Mouse (Mus musculus) layer of hippocampus, adult 8-10 months (tissue): ENCODE measurements around the gene Pdzrn4. TPM values are rescaled to one million over a fixed set of nuclear protein-coding genes. Genes with fewer than 3 reads are reported as not detected.

Source experiments
- DNase-seq, 2 experiments: peaks; one replicate each; pipeline ENCODE4 v3.0.0; 2022; ENCODE audit warnings: low spot score in 2 of 2
- total RNA-seq, 4 experiments: library from RNA; stranded (reverse); gene quantifications; 2 replicates each; pipeline ENCODE4 v1.2.4; 2022

The Pdzrn4 gene
- total RNA-seq, 4 experiments from 2014 or later: 6.7 to 9.2 (median 7.3) TPM

DNA sequence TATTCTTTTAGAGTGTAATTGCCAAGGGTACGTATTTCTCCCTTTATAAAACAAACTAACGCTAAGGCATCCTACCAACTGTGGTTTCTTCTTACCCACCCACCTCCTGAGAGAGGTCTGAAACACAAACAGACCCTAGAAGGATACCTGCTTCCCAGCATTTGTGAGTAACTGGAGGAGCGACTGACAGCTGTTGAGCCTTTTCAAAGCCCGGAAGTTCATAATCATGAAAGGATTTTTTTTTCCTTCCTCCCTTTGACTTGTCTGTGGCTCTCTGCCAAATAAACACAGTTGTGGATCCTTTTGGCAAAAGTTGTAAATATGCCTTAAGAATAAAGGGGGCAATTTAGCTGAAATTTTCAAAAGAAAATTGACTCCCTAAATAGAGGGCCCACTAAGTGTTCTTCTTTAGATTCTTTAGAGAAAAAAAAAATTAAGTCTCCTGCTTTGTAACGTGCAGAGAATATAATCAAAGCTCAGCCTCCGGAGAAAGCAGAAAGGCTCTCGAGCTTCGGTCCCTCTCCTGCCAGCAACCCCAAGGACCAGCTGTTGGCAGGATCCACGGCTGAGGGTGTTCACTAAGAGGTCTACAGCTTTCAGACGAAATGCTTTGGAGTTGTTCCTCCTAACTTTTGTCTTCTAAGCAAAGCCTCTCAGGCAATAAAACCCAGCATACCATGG lies 299.7 kb downstream of the Pdzrn4 start:
- DNase-seq: no peak

DNA sequence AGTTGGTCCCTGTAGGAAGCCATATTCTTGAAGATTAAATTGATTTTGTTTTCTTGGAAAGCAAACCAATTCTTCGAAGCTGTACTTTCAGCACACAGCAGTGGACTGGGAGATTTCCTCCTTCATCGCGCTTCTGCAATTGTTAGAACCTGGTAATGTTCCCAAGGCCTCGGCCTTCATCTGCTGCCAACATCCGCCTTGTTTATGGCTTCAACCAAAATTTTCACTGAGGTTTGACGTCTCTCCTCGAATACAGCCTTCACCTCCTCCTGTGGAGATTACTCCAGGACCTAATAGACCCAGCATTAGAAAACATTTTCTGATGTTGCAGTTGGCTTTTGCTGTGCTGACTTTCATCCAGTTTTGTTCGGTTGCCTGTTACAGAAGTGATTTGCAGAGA lies 307.5 kb downstream of the Pdzrn4 start:
- DNase-seq: no peak

DNA sequence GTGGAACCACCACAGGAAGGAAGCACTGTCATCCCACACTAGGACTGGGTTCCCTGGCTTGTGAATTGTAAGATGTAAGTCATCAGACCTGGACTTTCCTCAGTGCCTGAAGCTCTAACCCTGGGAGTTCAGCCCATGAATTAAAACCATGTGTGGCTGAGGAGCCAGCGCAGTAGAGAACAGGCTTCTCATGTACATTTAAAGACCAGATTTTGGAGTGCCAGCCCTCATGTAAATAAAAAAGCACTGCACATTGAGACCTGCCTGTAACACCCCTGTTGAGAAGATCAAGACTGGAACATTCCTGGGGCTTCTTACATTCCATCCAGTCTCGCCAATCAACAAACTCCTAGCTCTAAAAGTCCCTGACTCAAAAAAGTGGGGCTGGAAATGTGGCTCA lies 342.0 kb downstream of the Pdzrn4 start:
- no peak for DNase-seq

DNA sequence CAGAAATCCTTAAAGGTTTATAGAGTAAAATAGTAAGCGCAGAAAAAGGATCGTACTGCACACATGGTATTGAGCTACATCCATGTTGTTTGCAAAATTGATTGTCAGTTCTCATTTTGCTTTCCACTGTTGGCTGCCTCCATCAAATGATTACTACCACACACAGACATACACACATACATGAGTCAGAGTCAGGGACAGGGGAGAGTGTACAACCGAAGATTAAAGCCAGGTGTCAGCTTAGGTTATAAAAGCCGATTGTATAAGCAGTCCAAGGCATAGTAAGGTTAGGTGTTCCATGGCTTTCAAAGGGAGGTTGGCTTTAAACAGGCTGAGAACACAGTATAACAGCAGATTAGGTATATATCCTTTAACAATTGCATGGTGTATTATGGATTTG lies 343.2 kb downstream of the Pdzrn4 start:
- no peak for DNase-seq

DNA sequence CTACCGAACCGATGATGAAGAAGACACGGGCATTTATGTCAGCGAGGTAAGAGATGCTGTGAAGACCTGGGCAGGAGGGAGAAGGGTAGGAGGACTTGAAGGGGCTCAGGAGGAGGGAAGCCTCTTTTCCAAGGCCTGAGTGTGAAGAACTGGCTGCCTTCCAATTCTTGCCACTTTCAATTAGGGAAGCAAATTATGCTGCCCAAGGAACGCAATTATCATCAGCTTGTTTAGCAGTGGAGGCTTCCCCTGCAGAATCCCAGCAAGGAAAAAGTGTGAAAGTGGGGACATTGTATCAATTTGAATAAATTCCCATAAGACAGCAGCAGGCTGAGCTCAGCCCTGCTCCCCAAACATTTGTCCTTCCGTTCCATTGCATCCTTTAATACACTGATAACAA lies 346.9 kb downstream of the Pdzrn4 start:
- no peak for DNase-seq

DNA sequence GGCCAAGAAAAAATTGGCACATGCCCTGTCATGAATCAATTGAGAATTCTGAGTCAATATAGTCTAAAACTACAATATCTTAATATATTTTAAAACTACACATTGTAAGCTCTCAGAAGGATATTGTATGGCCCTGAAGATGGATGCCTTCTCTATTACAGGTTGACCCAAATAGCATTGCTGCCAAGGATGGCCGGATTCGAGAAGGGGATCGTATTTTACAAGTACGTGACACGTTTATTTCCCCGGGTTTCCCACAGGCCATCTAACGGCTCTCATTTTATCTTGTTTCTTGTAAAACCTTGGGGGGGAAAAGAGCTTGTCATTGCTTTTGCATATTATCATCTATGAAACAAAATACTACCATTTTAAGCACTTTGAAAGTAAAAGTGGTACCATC lies 349.4 kb downstream of the Pdzrn4 start:
- DNase-seq: no peak

DNA sequence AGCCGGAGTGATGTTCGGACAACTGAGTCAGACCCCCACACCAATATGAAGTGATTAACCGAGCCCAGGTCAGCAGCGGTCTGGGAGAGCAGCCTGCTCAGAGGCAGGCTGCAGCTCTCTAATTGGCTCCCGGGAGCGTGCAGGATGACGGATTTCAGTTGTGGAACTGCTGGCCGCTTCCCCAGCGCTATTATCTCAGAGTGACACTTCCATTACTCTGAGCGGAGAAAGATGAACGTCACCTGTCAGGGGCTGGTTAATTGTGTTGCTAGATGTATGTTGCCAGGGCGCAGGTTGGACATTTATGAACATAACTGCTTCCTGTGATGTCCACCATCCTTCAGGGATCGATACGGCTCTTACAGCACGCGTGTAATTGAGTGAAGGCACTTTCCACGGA lies 355.5 kb downstream of the Pdzrn4 start:
- DNase-seq: no peak

DNA sequence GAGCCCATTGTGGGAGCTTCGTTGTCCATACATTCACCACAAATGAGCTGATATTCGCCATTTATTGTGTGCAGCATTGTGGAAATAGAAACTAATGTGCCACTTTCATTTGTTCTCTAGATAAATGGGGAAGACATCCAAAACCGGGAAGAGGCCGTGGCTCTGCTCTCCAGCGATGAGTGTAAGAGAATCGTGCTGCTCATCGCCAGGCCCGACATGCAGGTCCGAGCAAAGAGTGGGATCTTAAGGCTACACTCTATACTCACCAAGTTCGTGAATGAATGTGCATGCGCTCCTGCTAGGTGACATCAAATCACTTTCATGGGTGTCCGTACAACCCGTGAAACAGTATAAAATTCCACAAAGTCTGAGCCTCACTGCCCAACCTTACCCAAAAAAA lies 355.9 kb downstream of the Pdzrn4 start:
- DNase-seq: no peak

DNA sequence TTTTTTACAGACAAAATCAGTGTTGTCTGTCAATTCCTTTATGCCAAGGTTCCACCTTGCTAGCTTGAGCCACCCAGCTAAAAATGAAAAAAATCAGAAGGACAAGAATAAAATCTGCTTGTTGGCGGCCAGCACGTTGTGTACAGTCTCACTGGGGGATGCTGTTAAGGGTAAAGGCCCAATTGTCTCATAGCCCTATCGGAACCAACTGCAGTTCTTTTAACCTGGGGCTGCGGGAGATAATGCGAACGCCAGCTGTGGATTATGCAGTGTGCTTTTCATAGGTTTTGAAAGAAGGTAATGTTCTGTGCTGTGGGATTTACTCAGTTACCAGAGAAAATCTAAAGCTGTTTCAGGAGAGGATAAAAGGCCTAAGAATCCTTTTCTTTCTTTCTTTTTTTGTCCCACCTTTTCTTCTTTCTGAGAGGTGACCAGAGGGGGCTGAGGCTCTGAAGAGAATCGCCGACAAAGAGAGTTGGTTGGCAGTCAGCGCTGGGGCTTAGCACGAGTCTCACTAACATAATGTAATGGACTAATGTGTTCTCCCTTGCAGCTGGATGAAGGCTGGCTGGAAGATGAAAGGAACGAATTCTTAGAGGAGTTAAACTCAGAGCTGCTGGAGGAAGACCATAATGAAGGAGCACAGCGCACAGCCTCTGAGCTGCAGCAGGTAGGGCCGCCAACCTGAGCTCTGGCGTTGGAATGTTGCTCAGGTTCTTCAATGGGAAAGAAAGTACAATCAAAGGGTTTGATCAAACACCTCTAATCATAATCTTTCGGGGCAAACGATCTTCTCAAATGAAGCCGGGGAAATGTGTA lies 360.6 kb downstream of the Pdzrn4 start:
- DNase-seq: no peak

DNA sequence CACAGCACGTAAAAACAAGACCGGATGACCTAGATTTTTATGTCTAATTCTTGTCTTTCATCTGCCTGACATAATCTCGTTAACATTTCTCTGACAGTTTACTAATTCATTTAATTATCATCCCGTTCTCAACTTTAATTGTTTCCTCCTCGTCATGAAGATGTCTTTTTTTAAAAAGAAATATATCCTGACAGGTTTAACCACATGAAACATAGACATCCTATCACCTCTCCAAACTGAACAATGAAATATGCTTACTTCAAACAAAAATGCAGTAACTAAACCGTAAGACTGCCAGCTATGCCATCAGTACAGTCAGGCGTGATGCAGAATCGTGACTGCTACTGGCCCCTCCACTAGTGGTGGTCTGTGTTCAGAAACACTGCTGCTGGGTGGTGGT lies 362.3 kb downstream of the Pdzrn4 start:
- DNase-seq: no peak

DNA sequence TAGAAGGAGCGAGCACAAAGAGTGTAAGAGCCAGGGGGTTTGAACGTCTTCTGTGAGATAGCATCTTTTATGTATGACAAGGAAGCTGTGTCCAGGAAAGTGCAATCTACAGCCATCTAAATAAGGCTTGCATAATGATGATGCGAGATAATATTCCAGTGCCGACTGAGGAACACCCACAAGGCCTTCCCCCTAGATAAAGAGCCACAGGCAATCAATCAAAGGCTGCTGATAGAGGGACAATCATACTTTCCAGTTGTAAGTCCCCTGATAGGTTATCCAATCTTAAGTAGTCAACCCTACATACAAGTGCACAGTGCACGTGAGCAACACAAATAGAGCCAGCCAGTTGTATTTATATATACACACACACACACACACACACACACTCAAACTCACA lies 366.6 kb downstream of the Pdzrn4 start:
- no peak for DNase-seq

DNA sequence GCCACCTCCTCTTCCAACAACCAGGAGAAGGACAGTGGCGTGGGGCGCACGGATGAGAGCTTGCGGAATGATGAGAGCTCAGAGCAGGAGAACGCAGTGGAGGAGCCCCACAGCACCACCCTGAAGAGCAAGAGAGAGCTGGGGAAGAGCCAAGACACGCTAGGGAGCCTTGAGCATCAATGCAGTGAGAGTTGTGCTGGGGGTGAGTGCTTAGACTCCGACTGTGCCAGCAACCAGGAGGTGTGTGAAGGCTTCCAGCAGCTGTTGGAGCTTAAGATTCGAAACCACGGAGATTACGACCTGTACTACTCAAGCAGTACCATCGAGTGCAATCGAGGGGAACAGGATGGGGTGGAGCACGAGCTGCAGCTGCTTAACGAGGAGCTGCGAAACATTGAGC lies 372.9 kb downstream of the Pdzrn4 start:
- DNase-seq: no peak

DNA sequence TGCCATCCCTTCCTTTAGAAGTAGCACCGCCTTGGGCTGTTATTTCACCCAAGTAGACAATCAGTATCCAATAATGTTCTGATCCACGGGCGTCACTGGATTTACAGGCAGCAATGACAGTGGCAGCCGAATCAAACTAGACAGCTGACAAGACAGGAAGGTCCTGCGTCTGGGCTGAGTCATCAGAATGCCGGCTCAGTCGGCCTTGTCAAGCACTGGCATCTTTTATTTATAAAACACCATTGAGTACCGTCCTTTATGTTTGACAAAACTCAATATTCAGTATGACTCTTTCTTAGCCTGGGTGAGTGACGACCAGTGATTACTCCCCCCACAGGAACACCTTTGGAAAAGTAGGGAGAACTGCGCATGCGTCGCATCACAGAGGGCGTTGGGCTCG lies 391.4 kb downstream of the Pdzrn4 start:
- no peak for DNase-seq

DNA sequence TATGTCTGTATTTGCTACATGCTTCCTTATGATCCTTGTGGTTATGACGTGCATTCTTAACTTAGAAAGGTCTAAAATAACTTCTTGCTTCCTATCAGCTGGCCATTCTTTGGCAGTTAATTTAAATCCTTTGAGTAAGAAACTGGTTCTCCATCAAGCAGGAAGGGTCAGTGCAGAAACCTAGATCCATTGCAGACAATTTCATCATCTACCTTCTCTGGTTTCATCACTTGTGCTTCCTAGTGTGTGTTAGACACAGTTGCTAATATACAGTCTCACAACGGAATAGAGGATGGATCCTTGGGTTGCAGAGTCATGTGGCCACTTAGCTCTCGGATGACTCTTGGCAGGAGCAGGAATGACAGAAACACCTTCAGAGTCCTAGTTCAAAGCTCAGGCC lies 397.6 kb downstream of the Pdzrn4 start:
- DNase-seq: no peak

DNA sequence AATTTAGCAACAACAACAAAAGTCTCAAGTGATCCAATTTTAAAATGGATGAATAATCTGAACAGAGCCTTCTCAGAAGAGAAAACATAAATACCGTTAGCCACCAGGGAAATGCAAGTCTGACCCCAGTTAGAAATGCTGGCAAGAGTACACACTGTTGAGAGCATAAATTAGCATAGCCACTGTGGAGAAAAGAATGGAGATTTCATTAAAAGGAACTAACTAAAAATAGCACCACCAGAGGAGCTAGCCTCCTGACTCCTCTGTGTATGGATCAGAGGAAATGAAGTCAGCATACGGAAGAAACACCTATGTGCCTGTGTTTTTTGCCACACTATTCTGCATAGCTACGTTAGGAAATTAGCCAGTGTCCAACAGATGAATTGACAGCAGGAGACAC lies 409.3 kb downstream of the Pdzrn4 start:
- DNase-seq: no peak

DNA sequence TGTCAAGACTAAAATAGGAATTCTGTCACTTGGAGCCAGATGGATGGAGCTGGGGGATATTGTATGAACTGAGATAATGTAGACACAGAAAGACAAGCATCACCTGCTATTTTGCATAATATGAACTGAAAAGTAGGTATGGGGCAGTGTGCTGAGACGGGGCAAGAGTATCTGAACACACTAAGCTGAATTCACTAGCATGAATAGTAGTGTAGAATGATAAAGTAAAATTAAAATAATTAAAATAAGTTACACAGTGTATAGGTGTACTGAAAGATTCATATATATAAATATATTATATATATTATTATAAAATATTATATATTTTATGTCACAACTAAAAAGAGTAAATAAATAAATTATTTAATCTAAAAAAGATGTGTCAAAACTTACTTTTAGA lies 409.7 kb downstream of the Pdzrn4 start:
- no peak for DNase-seq
